Comparison of ENCODE assay signal across 34 mouse cellular contexts in genomic region chr8:105437078-105437748, GRCm38 (mm10). TPM values are rescaled to one million over a fixed set of nuclear protein-coding genes. Genes with fewer than 3 reads are reported as not detected.
DNase-seq lines count a peak whose midpoint lies in the region; ATAC-seq and TF ChIP-seq lines count a peak whose summit lies in the region.
"Had no signal": no experiment of that assay in that cellular context is flagged by ENCODE, and none has a peak within 500 bp of the region (broad histone marks: within the 10 kb centered on the region; RNA-seq: fewer than 3 reads in every experiment).

No protein-coding gene starts in this region.

- TF ChIP-seq CTCF in intestine, postnatal 0 days (IDR thresholded peaks at IDR 0.05; ENCODE audit: low read depth), result no peak

- H3K27ac ChIP-seq in heart, embryonic 12.5 days (ENCODE audit: poor library complexity, severe bottlenecking), result no peak overlapping the region
- H3K27ac ChIP-seq in heart, embryonic 16.5 days (ENCODE audit: low read length), result no peak overlapping the region
- no peak overlapping the region for H3K27ac ChIP-seq in intestine, postnatal 0 days (ENCODE audit: low read depth, low read length)
- H3K27ac ChIP-seq: embryonic facial prominence, embryonic 10.5 days; embryonic facial prominence, embryonic 13.5 days; forebrain, embryonic 12.5 days; forebrain, embryonic 15.5 days; hindbrain, embryonic 12.5 days; hindbrain, embryonic 15.5 days had no signal

- ATAC-seq in heart, embryonic 12.5 days (ENCODE audit: insufficient number of reproducible peaks, low FRiP score), result no peak
- peak; percentile 55; the same call in 1 of the 2 replicates for ATAC-seq in heart, embryonic 16.5 days (replicated peaks; ENCODE audit: extremely low read depth, insufficient read depth, low FRiP score)
- peak; percentile 66 for ATAC-seq in intestine, postnatal 0 days
- ATAC-seq: activated CD4-positive, CD25-positive, alpha-beta regulatory T cell, adult 4 months; forebrain, embryonic 15.5 days had no signal

- peaks cover 5% of the 10 kb centered on the region for H3K4me1 ChIP-seq in heart, embryonic 12.5 days (replicated peaks)
- H3K4me1 ChIP-seq in heart, embryonic 16.5 days (ENCODE audit: control insufficient read depth, insufficient read depth, low read length), result peaks cover 6% of the 10 kb centered on the region; the same call in 1 of the 2 replicates
- H3K4me1 ChIP-seq in intestine, postnatal 0 days (replicated peaks; ENCODE audit: control insufficient read depth, insufficient read depth, low read length), result no peaks in the 10 kb centered on the region

- no peaks in the 10 kb centered on the region for H3K36me3 ChIP-seq in heart, embryonic 12.5 days
- H3K36me3 ChIP-seq in heart, embryonic 16.5 days (ENCODE audit: control insufficient read depth, insufficient read depth), result no peaks in the 10 kb centered on the region
- H3K36me3 ChIP-seq in intestine, postnatal 0 days (ENCODE audit: control insufficient read depth, insufficient read depth), result no peaks in the 10 kb centered on the region
- H3K36me3 ChIP-seq: embryonic facial prominence, embryonic 10.5 days; embryonic facial prominence, embryonic 13.5 days; forebrain, embryonic 12.5 days; forebrain, embryonic 15.5 days; hindbrain, embryonic 12.5 days; hindbrain, embryonic 15.5 days had no signal

- H3K27me3 ChIP-seq in heart, embryonic 12.5 days (replicated peaks), result no peaks in the 10 kb centered on the region
- no peaks in the 10 kb centered on the region for H3K27me3 ChIP-seq in heart, embryonic 16.5 days (ENCODE audit: control insufficient read depth, insufficient read depth, low read length)
- H3K27me3 ChIP-seq in intestine, postnatal 0 days (replicated peaks; ENCODE audit: control insufficient read depth, insufficient read depth, low read length), result no peaks in the 10 kb centered on the region
- H3K27me3 ChIP-seq: embryonic facial prominence, embryonic 13.5 days; forebrain, embryonic 15.5 days; hindbrain, embryonic 12.5 days; hindbrain, embryonic 15.5 days had no signal

- DNase-seq in heart, adult 11 months, result peak; percentile 78
- no peak for DNase-seq in heart, adult 8-10 months (ENCODE audit: low spot score)
- DNase-seq in gonadal fat pad, adult 2 months (ENCODE audit: low read depth), result peak; percentile 94
- no peak for DNase-seq in layer of hippocampus, postnatal 10 days (ENCODE audit: low spot score in 2 of 2)
- DNase-seq in cerebellum, adult 8-10 months, result no peak
- DNase-seq: adrenal gland, postnatal 10 days; B cell, adult 2 months; cerebellum, adult 11 months; cerebellum, adult 2 months; cerebellum, postnatal 10 days; cerebellum, postnatal 36 days; embryo, embryonic 11 days; gastrocnemius, postnatal 25 days; heart, postnatal 10 days; kidney, adult 2 months had no signal

- H3K9ac ChIP-seq in heart, embryonic 12.5 days, result no peak overlapping the region
- H3K9ac ChIP-seq in heart, embryonic 16.5 days (ENCODE audit: low read length), result no peak overlapping the region
- H3K9ac ChIP-seq in intestine, postnatal 0 days (ENCODE audit: low read depth, low read length), result no peak overlapping the region
- H3K9ac ChIP-seq: embryonic facial prominence, embryonic 13.5 days; forebrain, embryonic 12.5 days; forebrain, embryonic 15.5 days; hindbrain, embryonic 12.5 days; hindbrain, embryonic 15.5 days had no signal

- no peak overlapping the region for H3K4me2 ChIP-seq in heart, embryonic 12.5 days
- H3K4me2 ChIP-seq in heart, embryonic 16.5 days (ENCODE audit: low read depth, low read length), result no peak overlapping the region
- no peak overlapping the region for H3K4me2 ChIP-seq in intestine, postnatal 0 days (replicated peaks; ENCODE audit: low read depth)
- H3K4me2 ChIP-seq: embryonic facial prominence, embryonic 13.5 days; forebrain, embryonic 12.5 days; forebrain, embryonic 15.5 days; heart, embryonic 11.5 days; hindbrain, embryonic 12.5 days; hindbrain, embryonic 15.5 days had no signal

- no peak overlapping the region for H3K4me3 ChIP-seq in heart, embryonic 12.5 days
- no peak overlapping the region for H3K4me3 ChIP-seq in heart, embryonic 16.5 days (ENCODE audit: low read length)
- H3K4me3 ChIP-seq in intestine, postnatal 0 days (ENCODE audit: low read depth, low read length), result no peak overlapping the region
- H3K4me3 ChIP-seq: embryonic facial prominence, embryonic 10.5 days; embryonic facial prominence, embryonic 13.5 days; erythroblast, embryonic 14.5 days; forebrain, embryonic 12.5 days; forebrain, embryonic 15.5 days; hindbrain, embryonic 12.5 days; hindbrain, embryonic 15.5 days had no signal

- no peaks in the 10 kb centered on the region for H3K9me3 ChIP-seq in heart, embryonic 12.5 days (replicated peaks)
- no peaks in the 10 kb centered on the region for H3K9me3 ChIP-seq in heart, embryonic 16.5 days (replicated peaks; ENCODE audit: control insufficient read depth, low read length)
- no peaks in the 10 kb centered on the region for H3K9me3 ChIP-seq in intestine, postnatal 0 days (ENCODE audit: control insufficient read depth)
- H3K9me3 ChIP-seq: embryonic facial prominence, embryonic 10.5 days; embryonic facial prominence, embryonic 13.5 days; forebrain, embryonic 12.5 days; forebrain, embryonic 15.5 days; hindbrain, embryonic 12.5 days; hindbrain, embryonic 15.5 days had no signal

- WGBS in heart, embryonic 12.5 days, result 66% methylated on average over 5 of the region's 5 CpGs
- WGBS in heart, embryonic 16.5 days, result 60% methylated on average over 5 of the region's 5 CpGs
- WGBS in intestine, postnatal 0 days, result 78% methylated on average over 5 of the region's 5 CpGs

RNA-seq across cellular contexts. Expression of gene Lrrc36, which starts 23.8 kb away (rescaled TPM):
- 0.13 TPM in 1 of 2 replicates, not detected in the other for polyA plus RNA-seq in heart, embryonic 12.5 days (2016; fragmentation: Nextera tagmentation; extraction: Ambion mirVana)
- 0.37 and 0.54 TPM in 2 replicates for polyA plus RNA-seq in heart, embryonic 16.5 days (2015; fragmentation: Nextera tagmentation; extraction: Ambion mirVana)
- total RNA-seq in heart, adult 8-10 months (2022), result under 1 TPM; 0.19 to 0.56 (median 0.45) TPM
- polyA plus RNA-seq in gonadal fat pad, adult 2 months (2012; rRNA removed), result 1.8 and 2.3 TPM in 2 replicates
- polyA plus RNA-seq in intestine, postnatal 0 days (2015; fragmentation: Nextera tagmentation; extraction: Ambion mirVana), result 0.10 and 0.20 TPM in 2 replicates
- 1 to 10 TPM in 1 of 2 experiments, under 1 TPM in 1; 0.98 to 1.4 TPM for total RNA-seq in layer of hippocampus, postnatal 10 days (2021)
- total RNA-seq: granulocyte monocyte progenitor cell, adult 5-6 weeks; MEL had no signal
- polyA plus RNA-seq: activated CD4-positive, CD25-positive, alpha-beta regulatory T cell, adult 4 months; embryonic facial prominence, embryonic 13.5 days; heart, embryonic 11.5 days; kidney, embryonic 14.5 days had no signal

RNA-seq across cellular contexts. Expression of gene Kctd19, which starts 23.9 kb away (rescaled TPM):
- polyA plus RNA-seq in heart, embryonic 12.5 days (2016; fragmentation: Nextera tagmentation; extraction: Ambion mirVana), result not detected in 2 replicates
- 0.07 TPM in 1 of 2 replicates, not detected in the other for polyA plus RNA-seq in heart, embryonic 16.5 days (2015; fragmentation: Nextera tagmentation; extraction: Ambion mirVana)
- under 1 TPM in 3 of 4 experiments, not detected in 1; 0.11 to 0.31 (median 0.28) TPM for total RNA-seq in heart, adult 8-10 months (2022)
- polyA plus RNA-seq in gonadal fat pad, adult 2 months (2012; rRNA removed), result 0.23 and 0.89 TPM in 2 replicates
- 0.07 and 0.13 TPM in 2 replicates for polyA plus RNA-seq in intestine, postnatal 0 days (2015; fragmentation: Nextera tagmentation; extraction: Ambion mirVana)
- total RNA-seq in layer of hippocampus, postnatal 10 days (2021), result not detected
- total RNA-seq: adrenal gland, postnatal 4 days; gastrocnemius, postnatal 25 days; granulocyte monocyte progenitor cell, adult 5-6 weeks; hematopoietic stem cell, adult 5-6 weeks; MEL had no signal
- polyA plus RNA-seq: activated CD4-positive, CD25-positive, alpha-beta regulatory T cell, adult 4 months; cortical plate, adult 2 months; embryonic facial prominence, embryonic 13.5 days; erythroblast, embryonic 14.5 days; forebrain, embryonic 12.5 days; heart, embryonic 11.5 days; hindbrain, embryonic 12.5 days; hindbrain, embryonic 15.5 days; intestine, embryonic 14.5 days; kidney, embryonic 14.5 days had no signal

RNA-seq across cellular contexts. Expression of gene Tppp3, which starts 34.1 kb away (rescaled TPM):
- 13.8 and 14.4 TPM in 2 replicates for polyA plus RNA-seq in heart, embryonic 12.5 days (2016; fragmentation: Nextera tagmentation; extraction: Ambion mirVana)
- polyA plus RNA-seq in heart, embryonic 16.5 days (2015; fragmentation: Nextera tagmentation; extraction: Ambion mirVana), result 38.7 and 40.0 TPM in 2 replicates
- 10 to 100 TPM; 25.8 to 42.5 (median 34.9) TPM for total RNA-seq in heart, adult 8-10 months (2022)
- polyA plus RNA-seq in gonadal fat pad, adult 2 months (2012; rRNA removed), result 63.4 and 71.3 TPM in 2 replicates
- polyA plus RNA-seq in intestine, postnatal 0 days (2015; fragmentation: Nextera tagmentation; extraction: Ambion mirVana), result 67.9 and 78.5 TPM in 2 replicates
- 10 to 100 TPM; 34.5 to 40.0 TPM for total RNA-seq in layer of hippocampus, postnatal 10 days (2021)
- total RNA-seq: granulocyte monocyte progenitor cell, adult 5-6 weeks; hematopoietic stem cell, adult 5-6 weeks had no signal

RNA-seq across cellular contexts. Expression of gene Zdhhc1, which starts 59.5 kb away (rescaled TPM):
- 23.1 and 23.3 TPM in 2 replicates for polyA plus RNA-seq in heart, embryonic 12.5 days (2016; fragmentation: Nextera tagmentation; extraction: Ambion mirVana)
- polyA plus RNA-seq in heart, embryonic 16.5 days (2015; fragmentation: Nextera tagmentation; extraction: Ambion mirVana), result 26.3 and 31.3 TPM in 2 replicates
- total RNA-seq in heart, adult 8-10 months (2022), result 10 to 100 TPM; 13.0 to 15.3 (median 13.5) TPM
- polyA plus RNA-seq in gonadal fat pad, adult 2 months (2012; rRNA removed), result 37.2 and 43.5 TPM in 2 replicates
- 6.4 and 7.1 TPM in 2 replicates for polyA plus RNA-seq in intestine, postnatal 0 days (2015; fragmentation: Nextera tagmentation; extraction: Ambion mirVana)
- total RNA-seq in layer of hippocampus, postnatal 10 days (2021), result 10 to 100 TPM; 17.5 to 20.4 TPM

Comparison
In these comparisons a context has a peak if more than half of its experiments do, and no peak if none do; other contexts are left out.
1. DNase-seq: peak in heart, adult 11 months (single experiment) and gonadal fat pad, adult 2 months (single experiment); none in heart, adult 8-10 months (single experiment), layer of hippocampus, postnatal 10 days (0 of 2) and cerebellum, adult 8-10 months (single experiment).